Mouse (Mus musculus) MEL (cell line): ENCODE data around the gene Cyb5d1. TPM values are rescaled to one million over a fixed set of nuclear protein-coding genes. Genes with fewer than 3 reads are reported as not detected.

Experiments
- DNase-seq: peaks from one replicate; pipeline ENCODE4 v3.0.0; 2011; ENCODE audit warnings: low read depth, low spot score
- H3K27ac ChIP-seq: 2 replicates; pipeline ENCODE4 v1.5.1; 2012; ENCODE audit warnings: low read depth, mild to moderate bottlenecking, control low read depth, low read length, moderate library complexity; ENCODE audit not compliant: control insufficient read depth
- H3K27me3 ChIP-seq, 2 experiments: fragments of 150-350 bp in 1 of 2; sonication (generic) in 1 of 2; 2 replicates each; pipeline ENCODE4 v1.6.1; 2012; ENCODE audit warnings: low read length in 2 of 2, mild to moderate bottlenecking in 2 of 2, improper control_type of control experiment in 1 of 2, moderate library complexity in 1 of 2; ENCODE audit not compliant: insufficient read depth in 2 of 2, control insufficient read depth in 1 of 2
- H3K36me3 ChIP-seq, 2 experiments: 2 replicates each; pipeline ENCODE4 v1.6.1; 2012 to 2014; ENCODE audit warnings: low read length in 2 of 2, improper control_type of control experiment in 1 of 2, inconsistent platforms in 1 of 2, mild to moderate bottlenecking in 1 of 2; ENCODE audit not compliant: insufficient read depth in 2 of 2, control insufficient read depth in 1 of 2
- H3K4me1 ChIP-seq, 2 experiments: fragments of 150-350 bp in 1 of 2; sonication (generic) in 1 of 2; 2 replicates each; pipeline ENCODE4 v1.6.1; 2012; ENCODE audit warnings: low read length in 2 of 2, improper control_type of control experiment in 1 of 2, mild to moderate bottlenecking in 1 of 2; ENCODE audit not compliant: insufficient read depth in 2 of 2, control insufficient read depth in 1 of 2
- H3K4me3 ChIP-seq, 2 experiments: fragments of 150-350 bp in 1 of 2; sonication (generic) in 1 of 2; 2 replicates each; pipeline ENCODE4 v1.5.1; 2012; ENCODE audit warnings: low read depth in 2 of 2, low read length in 2 of 2, mild to moderate bottlenecking in 2 of 2, moderate library complexity in 2 of 2, control low read depth in 1 of 2, improper control_type of control experiment in 1 of 2; ENCODE audit not compliant: control insufficient read depth in 1 of 2, insufficient read depth in 1 of 2
- H3K79me2 ChIP-seq: 2 replicates; pipeline ENCODE4 v1.6.1; 2012; ENCODE audit warnings: mild to moderate bottlenecking, low read length, moderate library complexity; ENCODE audit not compliant: control insufficient read depth, poor library complexity, insufficient read depth
- H3K9ac ChIP-seq: 2 replicates; pipeline ENCODE4 v1.6.1; 2012; ENCODE audit warnings: low read depth, mild to moderate bottlenecking, control low read depth, low read length, moderate library complexity; ENCODE audit not compliant: control insufficient read depth, poor library complexity, severe bottlenecking
- H3K9me3 ChIP-seq: fragments of 150-350 bp; sonication (generic); replicated peaks from 2 replicates; pipeline ENCODE4 v1.6.1; 2012; ENCODE audit warnings: mild to moderate bottlenecking, low read length, improper control_type of control experiment, moderate library complexity; ENCODE audit not compliant: insufficient read depth
- CHD1 ChIP-seq: IDR thresholded peaks from 2 replicates; pipeline ENCODE4 v1.6.1; 2012; ENCODE audit warnings: low read depth, mild to moderate bottlenecking, inconsistent platforms, low read length, improper control_type of control experiment
- ELF1 ChIP-seq: IDR thresholded peaks from 2 replicates; pipeline ENCODE4 v1.6.1; 2014; ENCODE audit warnings: low read depth, mild to moderate bottlenecking, inconsistent platforms, low read length, improper control_type of control experiment, moderate library complexity
- GATA1 ChIP-seq: IDR thresholded peaks from 2 replicates; pipeline ENCODE4 v1.6.1; 2011; ENCODE audit warnings: low read depth, low read length, improper control_type of control experiment
- MAFK ChIP-seq: IDR thresholded peaks from 2 replicates; pipeline ENCODE4 v1.6.1; 2011; ENCODE audit warnings: low read depth, mild to moderate bottlenecking, low read length, improper control_type of control experiment, borderline replicate concordance
- MYB ChIP-seq: IDR thresholded peaks from 2 replicates; pipeline ENCODE4 v1.6.1; 2011; ENCODE audit warnings: mild to moderate bottlenecking, low read depth, low read length, improper control_type of control experiment
- NRF1 ChIP-seq: IDR thresholded peaks from 2 replicates; pipeline ENCODE4 v1.6.1; 2014; ENCODE audit warnings: low read depth, mild to moderate bottlenecking, inconsistent platforms, low read length, improper control_type of control experiment, moderate library complexity; ENCODE audit not compliant: poor library complexity, insufficient read depth, severe bottlenecking
- POLR2A ChIP-seq, 2 experiments: IDR thresholded peaks; 2 replicates each; pipeline ENCODE4 v1.6.1; 2011 to 2012; ENCODE audit warnings: low read length in 2 of 2, mild to moderate bottlenecking in 2 of 2, control low read depth in 1 of 2, improper control_type of control experiment in 1 of 2, low read depth in 1 of 2, moderate library complexity in 1 of 2; ENCODE audit not compliant: control insufficient read depth in 1 of 2, insufficient read depth in 1 of 2, poor library complexity in 1 of 2
- POLR2AphosphoS2 ChIP-seq: IDR thresholded peaks from 2 replicates; pipeline ENCODE4 v1.6.1; 2011; ENCODE audit warnings: low read length, improper control_type of control experiment
- RAD21 ChIP-seq: IDR thresholded peaks from 2 replicates; pipeline ENCODE4 v1.6.1; 2011; ENCODE audit warnings: mild to moderate bottlenecking, low read depth, low read length, improper control_type of control experiment
- RCOR1 ChIP-seq: IDR thresholded peaks from 2 replicates; pipeline ENCODE4 v1.6.1; 2012; ENCODE audit warnings: low read depth, mild to moderate bottlenecking, inconsistent platforms, low read length, improper control_type of control experiment
- SMC3 ChIP-seq: IDR thresholded peaks from 2 replicates; pipeline ENCODE4 v1.6.1; 2011; ENCODE audit warnings: low read depth, low read length, improper control_type of control experiment
- TAL1 ChIP-seq: IDR thresholded peaks from 2 replicates; pipeline ENCODE4 v1.6.1; 2012; ENCODE audit warnings: mild to moderate bottlenecking, inconsistent platforms, low read length, moderate library complexity, mixed read lengths
- UBTF ChIP-seq: IDR thresholded peaks from 2 replicates; pipeline ENCODE4 v1.6.1; 2012; ENCODE audit warnings: low read depth, mild to moderate bottlenecking, inconsistent platforms, low read length, improper control_type of control experiment, moderate library complexity, borderline replicate concordance; ENCODE audit not compliant: insufficient read depth
- polyA plus RNA-seq, 2 experiments: library from polyadenylated mRNA; stranded (reverse) in 1 of 2; unstranded in 1 of 2; fragments of >175 nt in 1 of 2; fragments of >200 nt in 1 of 2; gene quantifications; 2 replicates each; pipeline versions ENCODE4 v1.2.1 to v1.2.4; 2012; ENCODE audit warnings: low replicate concordance in 2 of 2, low read depth in 1 of 2; ENCODE audit not compliant: insufficient read length in 2 of 2, insufficient read depth in 1 of 2, missing spikeins in 1 of 2
- total RNA-seq: library from RNA; depleted of rRNA; stranded (reverse); fragments of 300-350 nt; gene quantifications from 2 replicates; pipeline ENCODE4 v1.2.3, GENCODE M21; 2012

Gene Cyb5d1
- total and polyA plus RNA-seq, 3 experiments, result 21.3 to 39.6 TPM; not detected in 1

- TF ChIP-seq CHD1, result no peak
- no peak for TF ChIP-seq GATA1
- TF ChIP-seq UBTF, result no peak
- TF ChIP-seq MAFK, result no peak
- Histone ChIP-seq H3K79me2 (peaks cover 9% of the 10 kb centered on the region), H3K4me1 (peaks cover 2 to 9% of the 10 kb centered on the region in 2 experiments; a peak in 3 of 4 replicates), H3K9me3 (no peaks in the 10 kb centered on the region), H3K27ac (no peak overlapping the region), H3K9ac (no peak overlapping the region), H3K27me3 (no peaks in the 10 kb centered on the region), H3K4me3 (no peak overlapping the region), H3K36me3 (peaks cover 2 to 5% of the 10 kb centered on the region in 2 experiments; a peak in 3 of 4 replicates)
- DNase-seq, result no peak
Observed at GRCm38 (mm10) chr11:69398486-69399200, 3.2 kb upstream of the Cyb5d1 start.

- Histone ChIP-seq H3K27me3 (no peaks in the 10 kb centered on the region), H3K27ac (0 out of 2 replicates have a peak within 1 kb of the TSS, but pooled peaks have one; percentile 9), H3K36me3 (peaks cover 2 to 5% of the 10 kb centered on the region in 2 experiments; a peak in 3 of 4 replicates), H3K4me1 (peaks cover 2 to 9% of the 10 kb centered on the region in 2 experiments; a peak in 3 of 4 replicates), H3K79me2 (peaks cover 9% of the 10 kb centered on the region), H3K9ac (no peak within 1 kb of the TSS), H3K9me3 (no peaks in the 10 kb centered on the region), H3K4me3 (no peak within 1 kb of the TSS)
- no peak for DNase-seq
- TF ChIP-seq NRF1 (no peak), POLR2AphosphoS2 (peak; percentile 46; the same call in 1 of the 2 replicates), GATA1 (no peak), SMC3 (no peak), RCOR1 (no peak), UBTF (no peak), MYB (no peak), POLR2A (IDR thresholded peaks at IDR 0.05; ENCODE audit: control insufficient read depth in 1 of 2, insufficient read depth in 1 of 2, low read depth in 1 of 2, low read length in 2 of 2, poor library complexity in 1 of 2) (0 out of 4 replicates have a peak, but pooled peaks of 1 of the 2 experiments have one; percentile 25)
Observed at GRCm38 (mm10) chr11:69398059-69398458, 2.6 kb upstream of the Cyb5d1 start, which contains the start of gene Tmem88. Gene Tmem88 (minus strand): TSS chr11:69398234.

- no peaks in the 10 kb centered on the region for H3K27me3 ChIP-seq
- peaks cover 9% of the 10 kb centered on the region for H3K79me2 ChIP-seq
- H3K36me3 ChIP-seq, result peaks cover 2 to 5% of the 10 kb centered on the region in 2 experiments; a peak in 3 of 4 replicates
- 0 out of 2 replicates have a peak overlapping the region, but pooled peaks have one; percentile 9 for H3K27ac ChIP-seq
- no peak overlapping the region for H3K4me3 ChIP-seq
- no peak for DNase-seq
- TF ChIP-seq ELF1 (no peak), CHD1 (no peak), TAL1 (no peak), UBTF (no peak), RAD21 (no peak)
- H3K9me3 ChIP-seq, result no peaks in the 10 kb centered on the region
- H3K4me1 ChIP-seq, result peaks cover 2 to 9% of the 10 kb centered on the region in 2 experiments; a peak in 3 of 4 replicates
- no peak overlapping the region for H3K9ac ChIP-seq
Observed at GRCm38 (mm10) chr11:69397581-69398057, 2.2 kb upstream of the Cyb5d1 start.
